Mouse (Mus musculus) granulocyte monocyte progenitor cell, adult 5-6 weeks (primary cell): ENCODE measurements around the gene Csnk1e. TPM values are rescaled to one million over a fixed set of nuclear protein-coding genes. Genes with fewer than 3 reads are reported as not detected.

Source experiments
- ATAC-seq: replicated peaks from 2 replicates; pipeline ENCODE4 v1.8.0; 2016; ENCODE audit warnings: mild to moderate bottlenecking, moderate TSS enrichment, inconsistent platforms; ENCODE audit not compliant: poor library complexity, severe bottlenecking
- total RNA-seq, 2 experiments: library from RNA; stranded (forward) in 1 of 2; stranded (reverse) in 1 of 2; fragments of 200-712, 200-1000 nt in 1 of 2; fragments of >200 nt in 1 of 2; fragmentation: Nextera tagmentation in 1 of 2; gene quantifications; 2 replicates each; pipeline ENCODE4 v1.2.3; 2014 to 2017

The Csnk1e gene
- total RNA-seq, 2 experiments from 2014 or later, result 31.3 to 63.6 TPM

- peak; percentile 29; the same call in 1 of the 2 replicates for ATAC-seq
These were observed 9.3 kb downstream of the Csnk1e start for GRCm38 (mm10) chr15:79445786-79446654.

DNA sequence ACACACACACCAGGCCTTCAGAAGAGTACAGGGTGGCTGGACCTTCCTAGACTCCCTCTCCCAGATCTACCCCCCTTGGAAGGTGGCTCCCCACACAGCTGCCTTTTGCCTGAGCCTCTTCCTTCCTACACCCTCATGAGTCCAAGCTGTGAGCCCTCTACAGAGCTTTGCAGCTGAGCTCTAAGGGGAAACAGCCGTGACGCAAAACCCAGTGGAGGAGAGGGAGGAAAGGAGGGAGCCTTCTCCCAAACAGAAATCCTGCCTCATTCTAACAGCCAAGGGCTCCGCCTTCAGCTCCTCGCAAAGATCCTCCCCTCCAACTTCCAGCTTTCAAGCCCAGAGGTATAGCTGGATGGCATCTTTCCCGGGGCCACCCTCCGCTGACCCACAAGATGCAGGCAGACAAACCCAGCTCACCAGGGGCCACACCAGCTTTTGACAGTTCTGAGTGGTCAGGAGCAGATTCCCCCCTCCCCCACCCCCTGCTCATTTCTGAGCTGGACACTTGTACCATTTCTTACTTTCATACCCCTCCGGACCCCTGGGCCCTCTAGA, 11.4 kb downstream of the Csnk1e start:
- no peak for ATAC-seq

- ATAC-seq, result no peak
These were observed 12.3 kb downstream of the Csnk1e start for GRCm38 (mm10) chr15:79442961-79443518.

DNA sequence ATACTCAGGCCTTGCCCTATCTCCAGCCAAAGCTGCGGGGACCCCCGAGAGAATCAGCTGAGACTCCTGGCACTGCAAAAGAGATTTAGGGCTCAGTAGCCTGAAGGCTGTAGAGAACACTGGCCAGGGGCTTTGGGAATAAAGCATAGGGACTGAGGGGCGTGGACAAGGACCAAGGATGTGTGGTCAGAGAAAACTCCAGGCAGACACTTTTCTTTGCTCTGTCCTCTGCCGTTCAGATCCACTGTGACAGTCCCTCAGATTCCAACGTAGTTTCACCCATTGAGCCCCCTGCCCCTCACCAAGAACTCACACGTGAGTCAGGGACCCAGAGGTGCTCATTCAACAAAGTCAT, 13.1 kb downstream of the Csnk1e start:
- ATAC-seq, result no peak

DNA sequence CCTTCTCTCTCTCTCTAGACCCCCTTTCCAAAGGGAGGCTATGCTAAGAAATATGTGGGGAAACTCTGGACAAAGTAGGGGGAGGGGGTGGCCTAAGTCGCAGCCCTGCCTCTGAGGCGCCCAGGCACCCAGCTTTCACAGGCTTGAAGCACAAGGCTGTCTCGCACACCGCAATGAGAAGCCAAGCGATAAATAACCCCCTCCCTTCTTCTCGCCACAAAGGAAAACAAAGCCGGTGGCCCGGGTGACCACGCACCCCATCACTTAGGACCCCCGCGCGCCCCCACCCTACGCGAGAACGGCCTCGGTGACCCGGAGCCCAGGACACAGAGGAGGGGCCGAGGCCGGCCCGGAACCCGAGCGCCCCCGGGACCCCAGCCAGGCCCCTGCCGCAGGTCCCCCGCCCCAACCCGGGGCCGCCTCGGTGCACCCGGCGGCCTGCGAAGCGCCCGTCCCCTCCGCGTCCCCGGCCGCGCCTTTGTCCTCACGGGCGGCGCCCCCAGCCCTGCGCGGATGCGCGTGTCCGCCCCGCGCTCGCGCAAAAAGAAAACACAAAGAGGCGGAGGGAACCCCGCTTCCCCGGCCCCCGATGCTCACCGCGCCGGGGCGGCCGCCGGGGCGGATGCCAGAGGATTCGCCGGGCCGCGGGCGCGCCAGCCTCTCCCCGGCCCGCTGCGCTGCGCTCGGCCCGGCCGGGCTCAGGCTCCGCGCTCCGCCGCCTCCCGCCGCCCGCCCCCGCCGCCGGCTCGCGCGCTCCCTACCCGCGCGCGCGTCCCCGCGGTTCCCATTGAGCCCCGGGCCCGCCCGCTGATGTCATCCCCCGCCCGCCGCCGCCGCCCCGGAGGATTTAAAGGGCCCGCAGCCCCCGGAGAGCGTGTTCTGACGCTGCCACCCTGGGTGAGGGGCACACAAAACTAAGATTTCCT, 13.8 kb downstream of the Csnk1e start:
- peak; percentile 38; the same call in 1 of the 2 replicates for ATAC-seq

DNA sequence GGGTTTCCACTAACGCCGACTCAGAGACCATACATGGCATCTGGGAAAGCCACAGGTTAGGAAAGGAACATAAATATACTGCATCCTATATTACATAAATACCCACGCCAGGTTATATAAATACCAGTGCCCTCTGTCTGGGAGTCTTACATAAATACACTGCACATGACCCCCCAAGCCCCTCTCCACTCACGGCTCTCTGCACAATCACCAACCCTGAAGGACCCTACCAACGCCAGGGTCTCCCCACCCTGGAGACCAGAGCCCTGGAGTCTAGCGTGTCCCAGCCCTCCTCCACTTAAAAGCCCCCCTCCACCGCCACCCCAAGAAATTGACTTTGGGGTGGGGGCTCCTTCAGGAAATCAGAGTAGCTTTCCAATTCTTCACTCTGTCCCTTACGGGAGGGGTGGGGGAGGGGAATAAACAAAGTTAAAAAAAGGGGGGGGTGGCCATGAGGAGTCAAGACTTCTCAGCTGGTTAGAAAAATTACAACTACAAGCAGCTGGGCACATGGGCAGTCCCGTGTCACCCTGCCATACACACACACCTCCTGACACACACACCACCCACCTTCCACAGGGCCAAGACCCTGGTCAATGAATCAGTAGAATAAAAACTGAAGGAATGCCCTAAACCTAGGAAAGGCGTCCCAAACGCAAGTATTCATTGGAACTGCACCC, 14.6 kb downstream of the Csnk1e start:
- peak; percentile 23; the same call in 1 of the 2 replicates for ATAC-seq

GRCm38 (mm10) chr15:79440223-79440622, 15.1 kb downstream of the Csnk1e start:
- ATAC-seq, result peak; percentile 45

- ATAC-seq, result no peak
These were observed 16.0 kb downstream of the Csnk1e start for GRCm38 (mm10) chr15:79439386-79439785.

- ATAC-seq, result no peak
These were observed 16.6 kb downstream of the Csnk1e start for GRCm38 (mm10) chr15:79438816-79439215.

GRCm38 (mm10) chr15:79438209-79438810, 17.1 kb downstream of the Csnk1e start:
- ATAC-seq, result no peak

GRCm38 (mm10) chr15:79437541-79438208, 17.7 kb downstream of the Csnk1e start:
- ATAC-seq, result no peak

GRCm38 (mm10) chr15:79436481-79436921, 18.9 kb downstream of the Csnk1e start:
- ATAC-seq, result no peak

DNA sequence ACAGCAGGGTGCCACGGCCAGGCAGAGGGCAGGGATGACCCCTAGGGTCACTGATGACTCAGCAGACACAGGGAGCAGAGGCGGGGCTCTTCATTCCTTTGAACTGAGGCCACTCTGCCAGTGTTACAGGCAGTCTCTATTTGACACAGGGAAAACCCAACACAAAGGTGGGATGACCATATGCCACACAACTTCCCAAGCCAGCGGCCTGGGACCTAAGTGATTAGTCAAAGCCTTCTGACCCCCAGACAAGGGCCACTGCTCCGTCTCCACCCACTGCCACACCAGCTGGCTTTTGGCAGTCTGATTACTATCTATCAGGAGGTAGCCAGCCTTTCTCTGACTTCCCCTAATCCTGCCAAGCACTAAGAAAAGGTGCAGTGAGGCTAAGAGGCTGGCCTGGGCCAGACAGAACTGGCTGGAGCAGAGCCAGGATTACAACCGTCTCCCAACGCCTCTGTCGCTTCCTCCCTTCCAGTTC, 20.1 kb downstream of the Csnk1e start:
- ATAC-seq, result peak; percentile 52

DNA sequence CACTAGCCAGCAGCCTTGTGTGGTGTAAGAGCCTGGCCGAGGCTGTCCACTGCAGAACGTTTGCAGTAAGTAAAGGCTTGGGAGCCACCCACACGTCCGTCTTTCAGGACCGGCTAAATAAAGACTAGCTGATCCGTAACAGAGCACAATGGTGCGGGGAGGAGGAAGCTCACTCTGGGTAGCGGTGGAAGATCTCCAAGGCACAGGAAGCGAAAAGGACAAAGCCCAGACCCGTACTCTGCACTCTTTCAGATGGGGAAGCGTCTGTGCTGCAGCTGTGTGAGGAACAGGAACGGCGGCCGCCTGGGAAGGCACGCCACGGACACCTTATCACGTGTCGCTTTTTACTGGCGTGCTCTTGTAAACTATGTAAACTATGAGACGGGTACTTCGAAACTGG, 22.5 kb downstream of the Csnk1e start:
- ATAC-seq, result peak; percentile 75

DNA sequence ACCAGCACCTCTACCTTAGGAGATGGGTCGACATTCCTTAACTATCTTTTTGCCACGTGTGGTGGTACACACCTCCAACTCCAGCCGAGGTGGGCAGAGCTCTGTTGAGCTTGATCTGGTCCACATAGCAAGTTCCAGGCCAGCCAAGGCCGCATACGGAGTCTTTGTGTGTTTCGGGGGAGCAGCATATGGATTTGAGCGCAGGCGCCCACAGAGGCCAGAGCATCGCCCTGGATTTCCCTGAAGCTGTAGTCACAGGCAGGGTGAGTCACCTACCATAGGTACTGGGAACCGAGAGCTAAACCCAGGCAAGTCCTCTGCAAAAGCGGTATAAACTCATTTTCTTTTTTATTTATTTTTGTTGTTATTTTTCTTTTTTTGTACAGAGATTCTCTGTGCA, 23.0 kb downstream of the Csnk1e start:
- ATAC-seq, result no peak

DNA sequence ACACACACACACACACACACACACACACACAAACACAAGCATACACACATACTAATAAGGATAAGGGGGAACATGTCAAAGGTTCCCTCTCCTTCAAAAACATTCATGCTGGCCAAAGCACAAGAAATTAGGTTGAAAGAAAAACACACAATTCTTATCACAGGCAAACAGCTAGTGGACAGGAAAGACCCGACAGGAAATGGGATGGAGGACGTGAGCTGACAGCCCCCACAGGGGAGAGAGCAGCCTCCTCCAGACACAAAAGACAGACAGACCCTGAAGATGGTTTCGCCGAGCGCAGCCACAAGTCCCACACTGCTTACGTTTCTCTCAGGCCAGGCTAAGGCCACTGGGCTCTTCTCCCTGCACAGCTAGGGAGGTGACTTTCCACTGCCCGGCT, 23.4 kb downstream of the Csnk1e start:
- no peak for ATAC-seq

GRCm38 (mm10) chr15:79430461-79431000, 24.8 kb downstream of the Csnk1e start:
- no peak for ATAC-seq

GRCm38 (mm10) chr15:79429994-79430393, 25.4 kb downstream of the Csnk1e start:
- ATAC-seq, result no peak
